Mouse (Mus musculus): ENCODE results near the gene Herc6.
A peak's percentile ranks its signal among the peaks of the same experiment; 100 is the strongest.

GRCm38 (mm10) chr6:57702743-57703499 is 122.1 kb downstream of the Herc6 start:
- TF ChIP-seq POLR2A (IDR thresholded peaks at IDR 0.05; ENCODE audit: borderline replicate concordance, control insufficient read depth, low read depth, low read length) (peak; percentile 91), CTCF (IDR thresholded peaks at IDR 0.05; ENCODE audit: control insufficient read depth, insufficient read depth, low read length) (no peak)

Data from bone marrow, adult 2 months (tissue).